Mouse (Mus musculus) olfactory bulb, adult 2 months (tissue): ENCODE data around the gene Hacd3. TPM values are rescaled to one million over a fixed set of nuclear protein-coding genes. Genes with fewer than 3 reads are reported as not detected.
"Not testable (repeated sequence)": the region's sequence is repeated elsewhere in the genome, so short reads cannot be mapped to it uniquely, and the experiment has no call there.

Experiments used
- H3K27ac ChIP-seq: fragments of 200-500 bp; 2 replicates; pipeline ENCODE4 v1.5.1; 2012; ENCODE audit warnings: low read depth, low read length; ENCODE audit not compliant: insufficient read depth
- H3K4me1 ChIP-seq: fragments of 200-500 bp; 2 replicates; pipeline ENCODE4 v1.6.1; 2012; ENCODE audit warnings: low read length; ENCODE audit not compliant: control insufficient read depth, insufficient read depth
- H3K4me3 ChIP-seq: fragments of 200-500 bp; 2 replicates; pipeline ENCODE4 v1.5.1; 2012; ENCODE audit warnings: mild to moderate bottlenecking, low read depth, low read length, moderate library complexity; ENCODE audit not compliant: insufficient read depth
- CTCF ChIP-seq: fragments of 200-500 bp; IDR thresholded peaks from 2 replicates; pipeline ENCODE4 v1.5.1; 2012; ENCODE audit warnings: low read depth, mild to moderate bottlenecking, low read length, moderate library complexity; ENCODE audit not compliant: insufficient read depth
- POLR2A ChIP-seq: fragments of 200-500 bp; IDR thresholded peaks from 2 replicates; pipeline ENCODE4 v1.6.1; 2012; ENCODE audit warnings: mild to moderate bottlenecking, low read depth, low read length, moderate library complexity; ENCODE audit not compliant: insufficient read depth
- WGBS: fragments of 180-500 bp; shearing (Covaris S2); methylation state at CpG from one replicate; pipeline ENCODE4 v1.1.7; 2018; 5-methylcytosine and 5-hydroxymethylcytosine counted together
- polyA plus RNA-seq: library from polyadenylated mRNA; stranded (reverse); fragments of >200 nt; gene quantifications from 2 replicates; pipeline ENCODE4 v1.2.4, GENCODE M21; 2012; ENCODE audit warnings: low replicate concordance; ENCODE audit not compliant: missing spikeins, insufficient read depth, insufficient read length

Hacd3 gene
- polyA plus RNA-seq, 1 experiment = 150 TPM

- TF ChIP-seq POLR2A (no peak), CTCF (no peak)
- Histone ChIP-seq H3K4me3 (no peak overlapping the region), H3K4me1 (peaks cover 17% of the 10 kb centered on the region), H3K27ac (no peak overlapping the region)
- WGBS = 90% methylated on average over 8 of the region's 8 CpGs
These were observed 15.8 kb downstream of the Hacd3 start for GRCm38 (mm10) chr9:65005737-65006136.

- Histone ChIP-seq H3K4me3 (no peak overlapping the region), H3K27ac (peak overlapping the region; percentile 88), H3K4me1 (peaks cover 15% of the 10 kb centered on the region)
- WGBS = 28% methylated on average over 4 of the region's 4 CpGs
- TF ChIP-seq CTCF (no peak), POLR2A (no peak)
These were observed 20.0 kb downstream of the Hacd3 start for GRCm38 (mm10) chr9:65001481-65001880.

- H3K4me1 ChIP-seq, H3K27ac ChIP-seq: not testable (repeated sequence)
- WGBS = 88% methylated on average over 1 of the region's 1 CpGs
These were observed 26.0 kb downstream of the Hacd3 start for GRCm38 (mm10) chr9:64995464-64995863.

GRCm38 (mm10) chr9:64990291-64990690 is 31.2 kb downstream of the Hacd3 start:
- Histone ChIP-seq H3K4me1 (no peaks in the 10 kb centered on the region), H3K4me3 (no peak overlapping the region), H3K27ac (no peak overlapping the region)
- no peak for TF ChIP-seq CTCF
- TF ChIP-seq POLR2A = no peak
- 80% methylated on average over 7 of the region's 7 CpGs for WGBS

More at GRCm38 (mm10) chr9:64995464-64995863, 26.0 kb downstream of the Hacd3 start:
- H3K4me3 ChIP-seq = not testable (repeated sequence)

- WGBS = 95% methylated on average over 6 of the region's 6 CpGs
- no peak overlapping the region for H3K27ac ChIP-seq
- no peak overlapping the region for H3K4me3 ChIP-seq
- H3K4me1 ChIP-seq = no peaks in the 10 kb centered on the region
- TF ChIP-seq POLR2A (no peak), CTCF (no peak)
These were observed 33.0 kb downstream of the Hacd3 start for GRCm38 (mm10) chr9:64988443-64988842.

- WGBS = 89% methylated on average over 2 of the region's 2 CpGs
- Histone ChIP-seq H3K4me3 (no peak overlapping the region), H3K4me1 (no peaks in the 10 kb centered on the region), H3K27ac (no peak overlapping the region)
- TF ChIP-seq POLR2A (no peak), CTCF (no peak)
These were observed 33.8 kb downstream of the Hacd3 start for GRCm38 (mm10) chr9:64987651-64988050.

- WGBS = 83% methylated on average over 9 of the region's 9 CpGs
- no peaks in the 10 kb centered on the region for H3K4me1 ChIP-seq
- no peak for TF ChIP-seq CTCF
- no peak overlapping the region for H3K27ac ChIP-seq
- H3K4me3 ChIP-seq = no peak overlapping the region
These were observed 35.7 kb downstream of the Hacd3 start for GRCm38 (mm10) chr9:64985807-64986206.

- H3K4me3 ChIP-seq = no peak overlapping the region
- 79% methylated on average over 8 of the region's 8 CpGs for WGBS
- TF ChIP-seq POLR2A (no peak), CTCF (no peak)
- H3K4me1 ChIP-seq = no peaks in the 10 kb centered on the region
- H3K27ac ChIP-seq = no peak overlapping the region
These were observed 36.3 kb downstream of the Hacd3 start for GRCm38 (mm10) chr9:64985037-64985794.

GRCm38 (mm10) chr9:64981904-64982303 is 39.6 kb downstream of the Hacd3 start:
- TF ChIP-seq POLR2A (no peak), CTCF (no peak)
- 72% methylated on average over 1 of the region's 1 CpGs for WGBS
- Histone ChIP-seq H3K4me1 (no peaks in the 10 kb centered on the region), H3K27ac (no peak overlapping the region), H3K4me3 (no peak overlapping the region)

- Histone ChIP-seq H3K4me3 (no peak overlapping the region), H3K27ac (no peak overlapping the region), H3K4me1 (no peaks in the 10 kb centered on the region)
- WGBS = 57% methylated on average over 3 of the region's 3 CpGs
- TF ChIP-seq POLR2A = no peak
- no peak for TF ChIP-seq CTCF
These were observed 40.9 kb downstream of the Hacd3 start for GRCm38 (mm10) chr9:64980548-64980947.
